Mouse (Mus musculus) layer of hippocampus, postnatal 14 days (tissue): ENCODE data around the gene Ces1a. TPM values are rescaled to one million over a fixed set of nuclear protein-coding genes. Genes with fewer than 3 reads are reported as not detected.

ENCODE experiments used
- DNase-seq, 2 experiments: peaks; one replicate each; pipeline ENCODE4 v3.0.0; 2021 to 2022; ENCODE audit warnings: low spot score in 2 of 2, mixed read lengths in 1 of 2
- total RNA-seq, 2 experiments: library from RNA; stranded (reverse); gene quantifications; 2 replicates each; pipeline ENCODE4 v1.2.3; 2021

The Ces1a gene
- total RNA-seq, 2 experiments from 2014 or later = not detected

GRCm38 (mm10) chr8:92998600-92998999 is 49.4 kb downstream of the Ces1a start:
- DNase-seq = peak; percentile 61 to 73

DNA sequence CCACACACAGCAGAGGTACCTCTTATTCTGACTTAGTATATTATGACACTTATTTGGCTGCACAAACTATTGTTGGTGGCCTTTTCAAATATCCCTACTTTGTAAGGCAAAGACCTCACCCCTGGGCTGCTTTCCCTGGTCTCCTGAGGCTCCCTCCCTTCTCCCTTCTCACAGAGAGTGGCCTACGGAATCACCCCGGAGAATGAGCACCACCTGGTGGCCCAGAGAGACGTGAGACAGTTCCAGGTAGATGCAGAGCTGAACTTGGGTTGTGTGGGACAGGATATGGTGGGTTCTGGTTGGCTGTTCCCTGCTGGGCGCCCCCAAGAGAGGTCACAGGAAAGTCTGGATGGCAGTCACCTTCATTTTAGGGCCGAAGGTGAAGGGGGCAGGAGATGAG is 51.2 kb downstream of the Ces1a start:
- peak; percentile 34 to 59 for DNase-seq

GRCm38 (mm10) chr8:92984376-92984775 is 63.6 kb downstream of the Ces1a start:
- DNase-seq = no peak

GRCm38 (mm10) chr8:92982491-92982890 is 65.5 kb downstream of the Ces1a start:
- DNase-seq = no peak

GRCm38 (mm10) chr8:92976656-92977055 is 71.3 kb downstream of the Ces1a start:
- DNase-seq = no peak

- DNase-seq = peak; percentile 16 to 32
Observed at GRCm38 (mm10) chr8:92972949-92973348, 75.0 kb downstream of the Ces1a start.

Other genes with a start within 250 kb of the Ces1a start
- 10 to 100 TPM in 1 of 2 experiments, 1 to 10 TPM in 1; 8.6 to 13.9 TPM for gene Mmp2, start 220.9 kb downstream of the Ces1a start, total RNA-seq
- 10 to 100 TPM in 1 of 2 experiments, 1 to 10 TPM in 1; 8.6 to 12.2 TPM for gene Lpcat2, start 192.9 kb downstream of the Ces1a start, total RNA-seq
- gene Capns2, start 146.8 kb downstream of the Ces1a start, total RNA-seq = 1 to 10 TPM; 1.1 to 1.4 TPM
- gene Slc6a2, start 88.1 kb downstream of the Ces1a start, total RNA-seq = under 1 TPM; 0.16 to 0.24 TPM
- gene Ces1b, start 31.8 kb upstream of the Ces1a start, total RNA-seq = not detected
- not detected for gene Ces1c, start 83.1 kb upstream of the Ces1a start, total RNA-seq
- not detected for gene Ces1d, start 149.6 kb upstream of the Ces1a start, total RNA-seq
- gene Ces1e, start 181.4 kb upstream of the Ces1a start, total RNA-seq = not detected
- not detected for gene Ces1f, start 231.6 kb upstream of the Ces1a start, total RNA-seq